Mouse (Mus musculus): ENCODE results near the gene Mecom. TPM values are rescaled to one million over a fixed set of nuclear protein-coding genes. Genes with fewer than 3 reads are reported as not detected.

Gene Mecom
- polyA plus RNA-seq, 1 experiment: not detected

GRCm38 (mm10) chr3:30514901-30515794 is 32.7 kb downstream of the Mecom start:
- Histone ChIP-seq H3K27me3 (replicated peaks) (peaks cover 77% of the 10 kb centered on the region), H3K9me3 (no peaks in the 10 kb centered on the region), H3K4me3 (replicated peaks) (peak overlapping the region; percentile 90), H3K4me1 (peaks cover 27% of the 10 kb centered on the region), H3K36me3 (replicated peaks; ENCODE audit: low read length) (no peaks in the 10 kb centered on the region)
- TF ChIP-seq FLI1 (IDR thresholded peaks at IDR 0.05; ENCODE audit: low read length) (no peak), GATA1 (IDR thresholded peaks at IDR 0.05; ENCODE audit: borderline replicate concordance, low read length) (no peak)

- no peaks in the 10 kb centered on the region for H3K9me3 ChIP-seq
- H3K4me1 ChIP-seq: peaks cover 33% of the 10 kb centered on the region
- H3K27me3 ChIP-seq (replicated peaks): peaks cover 81% of the 10 kb centered on the region
- H3K36me3 ChIP-seq (replicated peaks; ENCODE audit: low read length): no peaks in the 10 kb centered on the region
- H3K4me3 ChIP-seq (replicated peaks): peak overlapping the region; percentile 90
- no peak for TF ChIP-seq FLI1 (IDR thresholded peaks at IDR 0.05; ENCODE audit: low read length)
- no peak for TF ChIP-seq GATA1 (IDR thresholded peaks at IDR 0.05; ENCODE audit: borderline replicate concordance, low read length)
These were observed 33.6 kb downstream of the Mecom start for GRCm38 (mm10) chr3:30514051-30514754.

GRCm38 (mm10) chr3:30513314-30513997 is 34.4 kb downstream of the Mecom start:
- Histone ChIP-seq H3K36me3 (replicated peaks; ENCODE audit: low read length) (no peaks in the 10 kb centered on the region), H3K27me3 (replicated peaks) (peaks cover 84% of the 10 kb centered on the region), H3K4me1 (peaks cover 39% of the 10 kb centered on the region), H3K4me3 (replicated peaks) (peak overlapping the region; percentile 90), H3K9me3 (no peaks in the 10 kb centered on the region)
- TF ChIP-seq FLI1 (IDR thresholded peaks at IDR 0.05; ENCODE audit: low read length): no peak

- H3K9me3 ChIP-seq: no peaks in the 10 kb centered on the region
- H3K36me3 ChIP-seq (replicated peaks; ENCODE audit: low read length): no peaks in the 10 kb centered on the region
- TF ChIP-seq FLI1 (IDR thresholded peaks at IDR 0.05; ENCODE audit: low read length) (no peak), GATA1 (IDR thresholded peaks at IDR 0.05; ENCODE audit: borderline replicate concordance, low read length) (no peak)
- H3K4me1 ChIP-seq: peaks cover 48% of the 10 kb centered on the region
- no peak overlapping the region for H3K4me3 ChIP-seq (replicated peaks)
- H3K27me3 ChIP-seq (replicated peaks): peaks cover 88% of the 10 kb centered on the region
These were observed 35.3 kb downstream of the Mecom start for GRCm38 (mm10) chr3:30512459-30513030.

- no peaks in the 10 kb centered on the region for H3K9me3 ChIP-seq
- H3K4me1 ChIP-seq: peaks cover 53% of the 10 kb centered on the region
- no peak overlapping the region for H3K4me3 ChIP-seq (replicated peaks)
- no peaks in the 10 kb centered on the region for H3K36me3 ChIP-seq (replicated peaks; ENCODE audit: low read length)
- peaks cover 91% of the 10 kb centered on the region for H3K27me3 ChIP-seq (replicated peaks)
- TF ChIP-seq FLI1 (IDR thresholded peaks at IDR 0.05; ENCODE audit: low read length) (no peak), GATA1 (IDR thresholded peaks at IDR 0.05; ENCODE audit: borderline replicate concordance, low read length) (no peak)
These were observed 36.0 kb downstream of the Mecom start for GRCm38 (mm10) chr3:30511796-30512195.

GRCm38 (mm10) chr3:30511062-30511640 is 36.7 kb downstream of the Mecom start:
- Histone ChIP-seq H3K4me3 (replicated peaks) (no peak overlapping the region), H3K27me3 (replicated peaks) (peaks cover 96% of the 10 kb centered on the region), H3K4me1 (peaks cover 56% of the 10 kb centered on the region), H3K36me3 (replicated peaks; ENCODE audit: low read length) (no peaks in the 10 kb centered on the region), H3K9me3 (no peaks in the 10 kb centered on the region)
- TF ChIP-seq FLI1 (IDR thresholded peaks at IDR 0.05; ENCODE audit: low read length) (no peak), GATA1 (IDR thresholded peaks at IDR 0.05; ENCODE audit: borderline replicate concordance, low read length) (no peak)

- TF ChIP-seq GATA1 (IDR thresholded peaks at IDR 0.05; ENCODE audit: borderline replicate concordance, low read length) (no peak), FLI1 (IDR thresholded peaks at IDR 0.05; ENCODE audit: low read length) (no peak)
- Histone ChIP-seq H3K4me3 (replicated peaks) (no peak overlapping the region), H3K27me3 (replicated peaks) (peaks cover 96% of the 10 kb centered on the region)
These were observed 37.2 kb downstream of the Mecom start for GRCm38 (mm10) chr3:30510646-30511045.

GRCm38 (mm10) chr3:30510105-30510504 is 37.7 kb downstream of the Mecom start:
- Histone ChIP-seq H3K27me3 (replicated peaks) (peaks cover 96% of the 10 kb centered on the region), H3K4me1 (peaks cover 56% of the 10 kb centered on the region), H3K36me3 (replicated peaks; ENCODE audit: low read length) (no peaks in the 10 kb centered on the region), H3K9me3 (no peaks in the 10 kb centered on the region), H3K4me3 (replicated peaks) (no peak overlapping the region)
- TF ChIP-seq FLI1 (IDR thresholded peaks at IDR 0.05; ENCODE audit: low read length) (no peak), GATA1 (IDR thresholded peaks at IDR 0.05; ENCODE audit: borderline replicate concordance, low read length) (no peak)

More at GRCm38 (mm10) chr3:30510646-30511045, 37.2 kb downstream of the Mecom start:
- Histone ChIP-seq H3K9me3 (no peaks in the 10 kb centered on the region), H3K36me3 (replicated peaks; ENCODE audit: low read length) (no peaks in the 10 kb centered on the region), H3K4me1 (peaks cover 59% of the 10 kb centered on the region)
